Mouse (Mus musculus): ENCODE measurements at regions not wholly inside any gene's neighbourhood (a gene's known extent, or its start where the extent isn't known, plus 50 kb on each side); places are given as distances from the start of the nearest gene placed in this dataset.

DNA sequence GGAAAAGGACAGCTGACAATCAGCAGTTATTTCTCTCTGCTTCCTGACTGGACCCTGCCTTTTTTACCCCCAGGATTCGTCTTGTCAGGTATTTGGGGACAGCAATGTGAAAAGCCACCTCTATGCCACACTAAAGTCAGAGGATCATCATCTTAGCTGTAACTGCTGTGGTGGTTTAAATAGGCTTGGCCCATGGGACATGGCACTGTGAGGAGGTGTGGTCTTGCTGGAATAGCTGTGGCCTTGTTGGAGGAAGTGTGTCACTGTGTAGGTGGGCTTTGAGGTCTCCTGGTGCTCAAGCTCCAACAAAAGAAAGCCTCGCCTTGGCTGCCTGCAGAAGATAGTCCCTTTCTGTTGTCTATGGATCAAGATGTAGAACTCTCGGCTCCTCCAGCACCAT lies 83.9 kb upstream of the Dlg1 start:
- TF ChIP-seq CTCF (IDR thresholded peaks at IDR 0.05; ENCODE audit: control insufficient read depth, insufficient read depth, low read length) (no peak), POLR2A (IDR thresholded peaks at IDR 0.05; ENCODE audit: borderline replicate concordance, control insufficient read depth, low read depth, low read length) (no peak)

Data from bone marrow, adult 2 months (tissue).